Mouse (Mus musculus): Measurements from ENCODE around the gene Slc35a3. TPM values are rescaled to one million over a fixed set of nuclear protein-coding genes. Genes with fewer than 3 reads are reported as not detected.

The Slc35a3 gene
- polyA plus RNA-seq, 1 experiment from 2014 or later = 8.8 TPM

Other genes starting within 250 kb of the Slc35a3 start
- 111 and 116 TPM in 2 replicates for gene Rtca, start 204.6 kb downstream of the Slc35a3 start, polyA plus RNA-seq (2015; fragmentation: Nextera tagmentation; extraction: Ambion mirVana)
- 12.0 and 12.7 TPM in 2 replicates for gene Dbt, start 199.8 kb downstream of the Slc35a3 start, polyA plus RNA-seq (2015; fragmentation: Nextera tagmentation; extraction: Ambion mirVana)
- gene Lrrc39, start 149.9 kb downstream of the Slc35a3 start, polyA plus RNA-seq (2015; fragmentation: Nextera tagmentation; extraction: Ambion mirVana) = 0.25 and 0.38 TPM in 2 replicates
- 11.4 and 15.3 TPM in 2 replicates for gene Sass6, start 117.8 kb downstream of the Slc35a3 start, polyA plus RNA-seq (2015; fragmentation: Nextera tagmentation; extraction: Ambion mirVana)
- gene Trmt13, start 98.2 kb downstream of the Slc35a3 start, polyA plus RNA-seq (2015; fragmentation: Nextera tagmentation; extraction: Ambion mirVana) = 29.3 and 31.8 TPM in 2 replicates
- 68.3 and 69.8 TPM in 2 replicates for gene Mfsd14a, start 50.2 kb downstream of the Slc35a3 start, polyA plus RNA-seq (2015; fragmentation: Nextera tagmentation; extraction: Ambion mirVana)
- gene Gm43191, start 31.6 kb downstream of the Slc35a3 start, polyA plus RNA-seq (2015; fragmentation: Nextera tagmentation; extraction: Ambion mirVana) = not detected in 2 replicates
- 12.6 and 14.5 TPM in 2 replicates for gene Agl, start 95.3 kb upstream of the Slc35a3 start, polyA plus RNA-seq (2015; fragmentation: Nextera tagmentation; extraction: Ambion mirVana)
- 6.9 and 7.6 TPM in 2 replicates for gene Frrs1, start 146.6 kb upstream of the Slc35a3 start, polyA plus RNA-seq (2015; fragmentation: Nextera tagmentation; extraction: Ambion mirVana)